In genomic region chr11:37446626-37447025, GRCm38 (mm10) we compare ENCODE assay signal across 17 mouse cellular contexts.
"Had no signal": no experiment of that assay in that cellular context is flagged by ENCODE, and none has a peak within 500 bp of the region (broad histone marks: within the 10 kb centered on the region; RNA-seq: fewer than 3 reads in every experiment).

No protein-coding gene starts in this region.

- H3K9ac ChIP-seq: kidney, embryonic 15.5 days; liver, embryonic 13.5 days; midbrain, embryonic 13.5 days; neural tube, embryonic 13.5 days; stomach, embryonic 15.5 days had no signal

- H3K36me3 ChIP-seq: kidney, embryonic 15.5 days; liver, embryonic 13.5 days; midbrain, embryonic 13.5 days; neural tube, embryonic 13.5 days; stomach, embryonic 15.5 days had no signal

- H3K9me3 ChIP-seq: kidney, embryonic 15.5 days; liver, embryonic 13.5 days; midbrain, embryonic 13.5 days; neural tube, embryonic 13.5 days; stomach, embryonic 15.5 days had no signal

- ATAC-seq: midbrain, embryonic 13.5 days had no signal

- DNase-seq: kidney, adult 8-10 months; kidney, postnatal 10 days; kidney, postnatal 36 days; layer of hippocampus, postnatal 36 days; liver, embryonic 13.5 days; lung, adult 2 months; lung, postnatal 14 days; lung, postnatal 4 days; retina, postnatal 1 day; right cerebral cortex, postnatal 25 days; spleen, adult 18-20 months; thymus, postnatal 25 days had no signal

- H3K27ac ChIP-seq: kidney, embryonic 15.5 days; left cerebral cortex, adult 2 months; liver, embryonic 13.5 days; midbrain, embryonic 13.5 days; neural tube, embryonic 13.5 days; stomach, embryonic 15.5 days had no signal

- H3K27me3 ChIP-seq: kidney, embryonic 15.5 days; liver, embryonic 13.5 days; midbrain, embryonic 13.5 days; neural tube, embryonic 13.5 days; stomach, embryonic 15.5 days had no signal

- H3K4me3 ChIP-seq: kidney, embryonic 15.5 days; left cerebral cortex, adult 2 months; liver, embryonic 13.5 days; midbrain, embryonic 13.5 days; neural tube, embryonic 13.5 days; stomach, embryonic 15.5 days had no signal

- H3K4me1 ChIP-seq: kidney, embryonic 15.5 days; liver, embryonic 13.5 days; midbrain, embryonic 13.5 days; neural tube, embryonic 13.5 days; stomach, embryonic 15.5 days had no signal

- H3K4me2 ChIP-seq: kidney, embryonic 15.5 days; liver, embryonic 13.5 days; midbrain, embryonic 13.5 days; neural tube, embryonic 13.5 days; stomach, embryonic 15.5 days had no signal
